Mouse (Mus musculus) bone marrow, adult 2 months (tissue): ENCODE results near the gene Vps4a. TPM values are rescaled to one million over a fixed set of nuclear protein-coding genes. Genes with fewer than 3 reads are reported as not detected.
"Not testable (repeated sequence)": the region's sequence is repeated elsewhere in the genome, so short reads cannot be mapped to it uniquely, and the experiment has no call there.

ENCODE experiments used
- H3K27ac ChIP-seq: fragments of 200-500 bp; 2 replicates; pipeline ENCODE4 v1.5.1; 2012; ENCODE audit warnings: low read depth, mild to moderate bottlenecking, control low read depth, inconsistent platforms, low read length; ENCODE audit not compliant: control insufficient read depth, poor library complexity, insufficient read depth
- H3K4me1 ChIP-seq: fragments of 200-500 bp; 2 replicates; pipeline ENCODE4 v1.6.1; 2011; ENCODE audit warnings: low read length; ENCODE audit not compliant: control insufficient read depth, insufficient read depth
- H3K4me3 ChIP-seq: fragments of 200-500 bp; replicated peaks from 2 replicates; pipeline ENCODE3; 2011; ENCODE audit warnings: mild to moderate bottlenecking, low read depth, low read length, control low read depth; ENCODE audit not compliant: control insufficient read depth
- CTCF ChIP-seq: fragments of 200-500 bp; IDR thresholded peaks from 2 replicates; pipeline ENCODE4 v1.5.1; 2011; ENCODE audit warnings: low read length, control low read depth; ENCODE audit not compliant: control insufficient read depth, insufficient read depth
- POLR2A ChIP-seq: fragments of 200-500 bp; IDR thresholded peaks from 2 replicates; pipeline ENCODE4 v1.6.1; 2011; ENCODE audit warnings: low read depth, mild to moderate bottlenecking, control low read depth, low read length, borderline replicate concordance; ENCODE audit not compliant: control insufficient read depth
- WGBS: fragments of 180-500 bp; shearing (Covaris S2); methylation state at CpG from one replicate; pipeline ENCODE4 v1.1.7; 2018; 5-methylcytosine and 5-hydroxymethylcytosine counted together
- polyA plus RNA-seq: library from polyadenylated mRNA; stranded (reverse); fragments of >200 nt; gene quantifications from 2 replicates; pipeline ENCODE4 v1.2.4, GENCODE M21; 2011; ENCODE audit warnings: low replicate concordance; ENCODE audit not compliant: missing spikeins, insufficient read depth, insufficient read length

Gene Vps4a
- polyA plus RNA-seq, 1 experiment = 34.5 TPM

DNA sequence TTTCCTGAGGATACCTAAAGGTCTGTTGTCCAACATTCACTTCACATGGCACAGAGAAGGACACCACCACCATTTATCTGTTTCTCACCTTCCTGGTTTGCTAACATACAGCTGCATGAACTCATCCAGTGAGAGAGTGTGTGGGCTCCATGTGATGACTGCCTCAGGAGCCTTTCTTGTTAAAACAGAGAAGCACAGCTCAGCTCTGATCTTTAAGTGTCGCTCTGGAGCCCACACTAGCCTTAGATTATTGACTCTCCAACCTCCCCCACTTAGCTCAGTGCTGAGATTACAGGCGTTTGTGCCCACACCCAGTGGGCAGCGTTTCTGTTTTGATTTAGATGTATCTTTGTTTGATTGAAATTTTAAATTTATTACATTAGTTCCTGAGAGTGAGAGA lies 23.2 kb upstream of the Vps4a start:
- 80% methylated on average over 3 of the region's 3 CpGs for WGBS
- H3K4me1 ChIP-seq = no peaks in the 10 kb centered on the region
- no peak overlapping the region for H3K4me3 ChIP-seq
- no peak for TF ChIP-seq CTCF
- no peak for TF ChIP-seq POLR2A
- H3K27ac ChIP-seq = no peak overlapping the region

DNA sequence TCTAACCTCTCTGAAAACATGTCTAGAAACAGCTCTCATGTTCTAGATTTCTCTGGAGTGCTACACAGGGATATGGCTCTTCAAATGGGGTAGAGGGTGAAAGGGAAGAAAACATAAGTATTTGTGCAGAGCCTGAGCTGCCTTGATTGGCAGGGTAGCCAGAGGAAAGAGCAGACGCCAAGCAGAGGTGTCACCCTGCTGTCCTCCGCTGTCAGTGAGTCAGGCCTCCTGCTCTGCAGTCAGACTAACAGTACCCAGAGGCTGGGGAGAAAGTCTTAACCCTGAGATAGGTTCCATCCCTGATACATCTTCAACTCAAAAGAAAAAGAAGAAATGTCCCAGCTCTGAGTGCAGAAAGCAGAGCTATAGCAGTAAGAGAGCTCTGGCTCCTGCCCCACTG lies 18.4 kb upstream of the Vps4a start:
- Histone ChIP-seq H3K4me1 (no peaks in the 10 kb centered on the region), H3K27ac (no peak overlapping the region), H3K4me3 (no peak overlapping the region)
- 79% methylated on average over 2 of the region's 2 CpGs for WGBS
- TF ChIP-seq CTCF (no peak), POLR2A (no peak)

DNA sequence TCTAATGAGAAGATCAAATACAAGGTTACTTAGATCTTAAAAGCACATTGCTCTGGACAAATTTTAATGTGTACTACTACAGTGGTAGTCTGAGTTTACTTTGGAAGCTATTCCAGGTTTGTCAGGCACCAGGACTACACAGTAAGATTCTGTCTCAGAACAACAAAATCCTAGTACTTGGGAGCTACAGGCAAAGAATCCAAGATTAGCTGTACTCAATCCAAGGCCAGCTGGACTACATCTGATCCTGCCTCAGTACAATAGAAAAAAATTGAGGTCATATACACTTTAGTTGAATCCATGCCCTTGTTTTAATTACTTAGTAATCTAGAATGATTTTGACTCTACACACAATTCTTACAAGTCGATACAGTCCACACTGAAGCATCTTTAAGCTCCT lies 16.1 kb upstream of the Vps4a start:
- no peaks in the 10 kb centered on the region for H3K4me1 ChIP-seq
- no peak overlapping the region for H3K4me3 ChIP-seq
- H3K27ac ChIP-seq = no peak overlapping the region
- TF ChIP-seq CTCF = no peak
- no peak for TF ChIP-seq POLR2A
- 88% methylated on average over 1 of the region's 1 CpGs for WGBS

DNA sequence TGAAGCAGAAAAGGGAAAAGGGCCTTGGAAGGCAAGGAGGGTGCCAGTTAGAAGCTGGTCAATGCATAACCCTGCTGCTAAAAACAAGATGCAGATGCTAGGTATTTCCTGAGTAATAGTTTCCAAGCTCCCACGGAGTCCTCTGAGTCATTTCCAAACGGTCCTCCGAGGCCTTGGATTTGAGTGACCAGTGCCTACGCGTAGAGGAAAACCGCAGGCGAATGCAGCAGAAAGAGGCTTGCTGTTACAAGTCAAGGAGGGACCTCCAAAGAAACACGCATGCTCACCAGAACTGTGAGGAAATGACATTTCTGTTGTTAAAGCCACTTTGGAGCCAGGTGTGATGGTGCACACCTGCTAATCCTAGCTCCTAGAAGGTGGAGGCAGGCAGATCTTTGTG lies 7.5 kb upstream of the Vps4a start:
- no peak overlapping the region for H3K4me3 ChIP-seq
- H3K4me1 ChIP-seq = no peaks in the 10 kb centered on the region
- H3K27ac ChIP-seq = no peak overlapping the region
- 80% methylated on average over 8 of the region's 8 CpGs for WGBS
- TF ChIP-seq CTCF (no peak), POLR2A (no peak)

DNA sequence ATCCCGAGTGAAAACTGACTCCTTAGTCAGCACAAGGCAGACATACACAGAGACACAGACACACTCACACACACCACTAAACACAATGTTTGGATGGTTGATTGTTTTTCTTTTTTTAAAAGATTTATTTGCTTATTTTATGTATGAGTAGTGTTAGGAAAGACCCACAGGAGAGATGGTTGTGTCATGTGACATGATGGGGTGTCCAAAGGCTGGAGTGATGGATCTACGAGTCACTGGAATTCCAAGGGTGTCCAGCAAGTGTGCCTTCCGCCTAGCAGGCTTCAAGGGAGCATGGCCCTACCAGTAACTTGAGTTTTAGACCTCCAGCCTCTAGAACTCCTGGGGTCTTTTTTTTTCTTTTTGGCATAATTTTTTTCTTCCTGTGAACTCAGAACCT lies 1.7 kb upstream of the Vps4a start:
- Histone ChIP-seq H3K4me3 (no peak overlapping the region), H3K27ac (no peak overlapping the region), H3K4me1 (peaks cover 2% of the 10 kb centered on the region; the same call in 1 of the 2 replicates)
- WGBS = 82% methylated on average over 3 of the region's 3 CpGs
- no peak for TF ChIP-seq CTCF
- no peak for TF ChIP-seq POLR2A

DNA sequence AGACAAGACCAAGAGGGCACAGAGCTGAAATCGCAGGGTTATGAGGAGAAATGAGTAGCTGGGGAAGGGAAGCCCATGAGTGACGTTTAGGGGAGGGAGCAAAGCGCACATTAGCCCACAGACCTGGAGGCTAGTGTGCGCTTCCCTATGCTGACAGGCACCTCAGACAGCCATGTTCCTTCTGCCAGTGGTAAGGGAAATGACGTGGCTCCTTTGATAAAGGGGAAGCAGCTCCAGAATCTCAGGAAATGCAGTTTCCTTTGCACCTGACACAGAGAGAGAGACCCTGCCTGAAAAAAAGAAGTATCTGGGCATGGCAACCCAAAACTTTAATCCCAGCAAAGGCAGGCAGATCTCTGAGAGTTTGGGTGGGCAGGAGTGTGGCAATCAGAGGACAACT lies 964 bp upstream of the Vps4a start:
- H3K4me3 ChIP-seq = no peak overlapping the region
- peaks cover 2% of the 10 kb centered on the region; the same call in 1 of the 2 replicates for H3K4me1 ChIP-seq
- 55% methylated on average over 5 of the region's 5 CpGs for WGBS
- no peak overlapping the region for H3K27ac ChIP-seq
- no peak for TF ChIP-seq CTCF
- TF ChIP-seq POLR2A = no peak

DNA sequence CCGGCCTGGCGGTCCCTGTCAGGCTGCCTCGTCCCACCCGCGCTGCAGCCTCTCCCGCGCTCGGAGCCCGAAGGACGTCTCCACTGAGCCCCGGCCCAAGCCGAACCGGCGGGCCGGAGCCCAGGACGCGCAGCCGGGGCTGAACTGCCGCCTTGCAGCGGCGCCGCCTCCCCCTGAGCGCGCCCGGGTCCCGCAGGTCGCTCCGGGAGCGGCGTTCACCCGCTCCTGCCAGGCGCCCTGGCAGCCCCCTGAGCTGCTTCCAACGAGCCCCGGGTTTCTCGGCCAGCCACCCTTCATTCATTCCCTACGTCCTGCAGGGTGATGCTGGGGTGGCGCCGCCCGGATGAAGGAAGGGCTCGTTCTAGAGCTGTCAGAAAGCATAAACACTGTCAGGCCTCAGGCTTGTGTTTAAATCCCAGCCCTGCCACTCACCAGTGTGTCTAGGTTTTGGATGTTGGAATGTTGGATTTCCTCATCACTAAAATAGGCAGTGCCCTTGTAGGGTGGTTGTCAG lies 612 bp downstream of the Vps4a start:
- under 1% methylated on average over 40 of the region's 40 CpGs for WGBS
- Histone ChIP-seq H3K4me3 (peak overlapping the region; percentile 88), H3K4me1 (peaks cover 2% of the 10 kb centered on the region; the same call in 1 of the 2 replicates), H3K27ac (peak overlapping the region; percentile 87)
- no peak for TF ChIP-seq POLR2A
- TF ChIP-seq CTCF = no peak

DNA sequence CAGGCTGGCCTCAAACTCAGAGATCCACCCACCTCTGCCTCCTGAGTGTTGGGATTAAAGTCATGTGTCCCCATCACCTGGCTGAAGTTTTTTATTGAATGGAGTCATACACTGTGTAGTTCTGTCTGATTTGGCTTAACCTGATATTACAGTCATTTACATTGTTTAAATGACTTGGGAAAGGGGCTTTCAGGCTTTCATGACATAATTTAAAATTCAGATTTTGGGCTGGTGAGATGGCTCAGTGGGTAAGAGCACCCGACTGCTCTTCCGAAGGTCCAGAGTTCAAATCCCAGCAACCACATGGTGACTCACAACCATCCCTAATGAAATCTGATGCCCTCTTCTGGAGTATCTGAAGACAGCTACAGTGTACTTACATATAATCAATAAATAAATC lies 2.6 kb downstream of the Vps4a start:
- not testable (repeated sequence) for H3K27ac ChIP-seq, H3K4me3 ChIP-seq, H3K4me1 ChIP-seq
- WGBS = 94% methylated on average over 2 of the region's 2 CpGs

DNA sequence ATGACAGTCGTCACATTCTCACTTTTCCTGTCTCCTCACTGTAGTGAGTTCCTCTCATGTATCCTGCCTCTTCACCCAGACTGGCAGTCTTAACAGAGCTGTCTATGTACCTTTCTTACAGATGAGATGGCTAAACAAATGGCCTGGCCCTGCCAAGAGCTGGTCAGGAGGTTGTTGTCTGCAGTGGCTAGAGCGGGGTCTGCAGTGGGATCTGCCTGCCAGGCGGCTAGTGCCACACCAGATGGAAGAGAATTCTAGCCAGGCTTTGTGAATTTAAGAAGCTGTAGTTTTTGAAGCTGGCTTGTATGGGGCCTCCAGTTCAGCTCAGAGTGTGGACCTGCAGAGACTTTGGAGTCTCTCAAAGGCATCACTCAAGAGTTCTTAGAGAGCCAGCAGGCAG lies 4.6 kb downstream of the Vps4a start:
- WGBS = 83% methylated on average over 3 of the region's 3 CpGs
- H3K4me3 ChIP-seq = no peak overlapping the region
- H3K4me1 ChIP-seq = peaks cover 2% of the 10 kb centered on the region; the same call in 1 of the 2 replicates
- TF ChIP-seq CTCF (no peak), POLR2A (no peak)
- no peak overlapping the region for H3K27ac ChIP-seq
